Mouse (Mus musculus) lung, postnatal 10 days (tissue): ENCODE measurements around the gene Tmem50a.

Experiments
- DNase-seq: peaks from one replicate; pipeline ENCODE4 v3.0.0; 2021

Gene Tmem50a

GRCm38 (mm10) chr4:134914864-134915209 is at the start of gene Tmem50a:
Tmem50a (minus strand) TSS chr4:134915024.
- peak; percentile 97 for DNase-seq

GRCm38 (mm10) chr4:134963021-134963776 is 48.4 kb upstream of the Tmem50a start:
- DNase-seq: peak; percentile 35

DNA sequence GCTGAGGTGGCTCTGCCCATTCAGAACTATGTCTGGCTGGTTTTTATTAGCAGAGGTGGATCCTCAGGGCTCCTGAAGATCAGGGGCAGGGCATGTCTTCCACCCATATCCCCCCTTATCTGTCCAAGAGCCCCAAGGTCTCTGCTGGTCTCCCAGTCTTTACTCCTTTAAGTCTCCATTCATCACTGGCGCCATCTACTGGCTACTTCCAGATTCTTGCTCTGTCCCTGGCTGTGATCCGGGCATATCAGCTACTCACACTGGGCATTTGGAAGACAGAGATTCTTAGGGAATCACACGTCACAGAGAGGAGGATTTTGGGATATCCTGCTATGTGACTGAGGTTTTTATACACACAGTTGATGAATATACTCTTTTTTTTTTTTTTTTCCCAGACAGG is 41.5 kb upstream of the Tmem50a start:
- peak; percentile 86 for DNase-seq

DNA sequence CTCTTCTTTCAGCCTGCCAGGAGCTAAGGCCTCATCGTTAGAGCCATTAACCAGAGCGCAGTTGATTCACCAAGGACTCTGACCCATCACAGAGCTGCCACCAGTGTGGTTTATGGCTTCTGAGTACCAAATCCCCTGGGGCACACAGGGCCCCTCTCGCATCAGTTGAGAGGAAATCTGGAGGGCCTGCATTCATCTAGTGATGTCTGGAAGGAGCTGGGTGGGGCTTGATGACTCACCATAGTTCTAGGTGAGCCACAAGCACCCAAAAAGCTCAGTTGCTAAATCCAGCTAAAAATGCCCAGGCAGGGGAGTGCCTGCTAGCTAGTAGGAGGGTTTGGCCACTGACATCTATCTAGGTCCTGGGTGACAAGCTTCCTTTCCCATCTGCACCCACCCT is 41.0 kb upstream of the Tmem50a start:
- DNase-seq: no peak

DNA sequence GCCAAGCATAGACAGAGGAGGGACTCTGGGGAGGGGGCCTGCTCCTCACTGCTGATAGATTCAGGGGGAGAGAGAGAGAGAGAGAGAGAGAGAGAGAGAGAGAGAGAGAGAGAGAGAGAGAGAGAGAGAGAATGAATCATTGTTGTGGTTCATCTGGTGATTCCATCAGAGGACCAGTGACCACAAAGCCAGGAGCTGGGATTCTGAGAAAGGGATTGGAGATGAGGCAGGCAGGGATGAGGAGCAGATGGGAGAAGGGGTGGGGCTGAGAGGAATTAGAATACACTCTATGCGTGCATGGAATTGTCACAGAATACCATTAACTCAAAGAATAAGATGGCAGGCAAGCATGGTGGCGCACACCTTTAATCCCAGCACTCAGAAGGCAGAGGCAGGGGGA is 40.4 kb upstream of the Tmem50a start:
- no peak for DNase-seq

- peak; percentile 25 for DNase-seq
Observed at GRCm38 (mm10) chr4:134954461-134954860, 39.6 kb upstream of the Tmem50a start.

- peak; percentile 58 for DNase-seq
Observed at GRCm38 (mm10) chr4:134950518-134951091, 35.8 kb upstream of the Tmem50a start.

DNA sequence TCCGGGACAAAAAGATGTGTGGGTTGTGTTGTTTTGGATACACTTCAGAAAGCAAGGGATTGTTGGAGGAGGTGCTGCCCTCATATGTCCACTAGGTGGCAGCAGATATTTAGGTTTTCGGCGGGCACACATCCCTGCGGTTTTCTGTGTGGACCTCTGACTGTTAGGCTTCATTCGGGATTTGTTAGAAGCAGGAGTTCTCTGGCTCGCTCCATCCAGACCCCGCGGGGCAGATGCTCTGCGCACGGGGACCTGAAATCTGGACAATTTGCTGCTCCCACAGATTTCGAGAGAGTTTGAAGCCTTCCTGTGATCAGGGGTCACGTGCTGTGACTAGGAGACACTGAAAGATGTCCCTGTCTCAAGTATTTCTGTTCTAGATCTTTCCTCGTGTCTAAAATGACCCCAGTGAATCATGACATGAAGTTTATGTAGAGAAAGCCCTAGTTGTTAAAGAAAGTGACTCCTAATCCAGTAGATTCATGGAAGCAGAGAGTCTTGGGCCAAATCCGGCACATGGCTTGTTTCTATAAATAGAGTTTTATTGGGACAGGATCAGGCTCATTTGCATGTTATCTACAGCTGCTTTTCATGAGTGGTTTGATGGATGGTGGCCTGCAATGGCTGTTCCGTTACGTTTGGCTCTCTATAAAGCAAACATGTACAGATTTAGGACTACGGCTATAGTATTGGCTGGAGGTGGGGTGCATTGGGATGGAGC is 31.4 kb upstream of the Tmem50a start:
- DNase-seq: peak; percentile 80

GRCm38 (mm10) chr4:134943758-134944538 is 29.1 kb upstream of the Tmem50a start:
- DNase-seq: peak; percentile 59

DNA sequence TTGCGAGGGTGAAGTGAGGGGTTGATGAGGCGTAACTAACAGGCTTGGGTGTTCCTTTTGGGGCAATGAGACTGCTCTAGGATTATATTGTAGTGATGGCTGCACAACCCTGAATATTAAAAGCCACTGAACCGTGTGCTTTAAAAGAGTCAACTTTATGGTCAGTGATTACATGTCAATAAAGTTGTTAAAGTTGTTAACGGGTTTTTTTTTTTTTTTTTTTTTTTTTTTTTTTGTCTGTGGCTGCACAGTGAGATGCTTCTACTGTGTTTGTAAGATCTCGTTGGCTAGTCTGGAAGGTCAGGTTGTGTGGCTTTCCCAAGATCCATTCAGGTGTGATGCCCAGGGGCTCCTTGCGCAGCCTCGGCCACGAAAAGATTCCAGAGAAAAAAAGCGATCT is 25.1 kb upstream of the Tmem50a start:
- DNase-seq: no peak

- DNase-seq: peak; percentile 62
Observed at GRCm38 (mm10) chr4:134937240-134938176, 22.7 kb upstream of the Tmem50a start.

DNA sequence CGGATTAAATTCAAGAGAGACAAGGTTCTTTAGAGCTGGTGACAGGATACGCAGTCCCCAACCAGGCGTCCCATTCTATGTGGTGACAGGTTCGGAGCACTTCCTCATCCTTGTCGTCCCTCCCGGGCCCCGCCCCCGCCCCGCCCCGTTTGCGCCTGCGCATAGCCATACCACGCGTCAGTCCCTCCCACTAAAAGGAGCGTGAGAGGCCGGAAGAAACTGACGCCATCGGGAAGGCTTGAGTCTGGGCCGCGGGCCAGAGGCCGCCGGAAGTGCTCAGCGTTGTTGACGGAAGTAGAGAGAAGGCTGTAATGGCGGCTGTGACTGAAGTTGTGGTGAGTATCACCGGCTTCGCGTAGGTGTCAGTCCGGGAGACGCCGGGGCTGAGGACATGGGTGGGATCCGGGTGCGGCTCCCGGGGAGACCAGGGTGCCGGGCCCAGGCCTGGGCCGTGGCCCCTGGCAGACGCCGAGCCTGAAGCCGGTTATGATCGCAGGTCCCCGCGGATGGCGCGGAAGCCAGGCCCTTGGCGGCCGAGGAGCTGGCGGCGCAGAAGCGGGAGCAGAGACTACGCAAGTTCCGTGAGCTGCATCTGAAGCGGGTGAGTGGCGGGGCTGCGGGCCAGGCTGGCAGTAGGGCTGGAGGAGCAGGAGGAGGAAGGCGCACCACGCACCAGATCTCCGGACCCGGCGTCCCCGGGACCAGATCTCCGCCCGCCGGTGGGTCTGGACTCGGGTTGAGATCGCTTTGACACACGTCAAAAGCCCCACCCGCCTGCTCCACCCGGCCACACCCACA is 16.1 kb upstream of the Tmem50a start, which contains the start of gene Syf2:
Gene Syf2 (plus strand): TSS at position 215 of the 798 bp plus-strand sequence.
- DNase-seq: peak; percentile 97

DNA sequence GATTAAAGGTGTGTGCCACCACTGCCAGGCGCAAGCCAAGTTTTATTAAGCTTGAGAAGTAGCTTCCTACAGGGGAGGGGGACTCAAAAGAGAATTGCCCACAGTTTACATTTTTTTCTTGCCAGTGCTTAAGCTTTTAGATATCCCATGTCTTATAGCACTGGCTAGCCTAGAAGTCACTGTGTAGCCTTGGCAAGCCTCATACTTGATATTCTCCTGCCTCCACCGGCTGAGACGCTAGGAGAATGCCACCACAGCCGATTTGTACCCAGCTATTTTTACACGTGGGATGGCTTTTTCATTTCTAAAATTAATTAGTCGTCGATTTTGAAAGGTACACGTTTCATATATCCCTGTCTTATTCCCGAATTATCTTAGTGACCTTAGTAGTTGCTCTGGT is 15.4 kb upstream of the Tmem50a start:
- DNase-seq: no peak

DNA sequence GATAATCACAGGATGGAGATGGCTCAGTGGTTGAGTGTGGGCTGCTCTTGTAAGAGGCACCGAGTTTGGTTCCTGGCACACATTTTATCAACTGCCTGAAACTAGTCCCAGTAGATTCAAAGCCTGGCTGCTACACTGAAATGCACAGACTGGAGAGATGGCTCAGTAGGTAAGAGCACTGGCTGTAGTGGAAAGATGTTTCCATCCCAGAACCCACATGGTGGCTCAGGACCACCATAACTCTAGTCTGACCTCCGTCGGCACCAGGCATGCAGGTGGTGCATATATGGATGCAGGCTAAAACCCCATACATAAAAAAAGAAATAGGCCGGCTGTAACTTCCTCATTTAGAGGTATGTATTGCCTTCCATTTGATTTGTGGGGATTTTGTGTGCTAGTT is 14.7 kb upstream of the Tmem50a start:
- no peak for DNase-seq

GRCm38 (mm10) chr4:134928464-134928836 is 13.6 kb upstream of the Tmem50a start:
- no peak for DNase-seq

DNA sequence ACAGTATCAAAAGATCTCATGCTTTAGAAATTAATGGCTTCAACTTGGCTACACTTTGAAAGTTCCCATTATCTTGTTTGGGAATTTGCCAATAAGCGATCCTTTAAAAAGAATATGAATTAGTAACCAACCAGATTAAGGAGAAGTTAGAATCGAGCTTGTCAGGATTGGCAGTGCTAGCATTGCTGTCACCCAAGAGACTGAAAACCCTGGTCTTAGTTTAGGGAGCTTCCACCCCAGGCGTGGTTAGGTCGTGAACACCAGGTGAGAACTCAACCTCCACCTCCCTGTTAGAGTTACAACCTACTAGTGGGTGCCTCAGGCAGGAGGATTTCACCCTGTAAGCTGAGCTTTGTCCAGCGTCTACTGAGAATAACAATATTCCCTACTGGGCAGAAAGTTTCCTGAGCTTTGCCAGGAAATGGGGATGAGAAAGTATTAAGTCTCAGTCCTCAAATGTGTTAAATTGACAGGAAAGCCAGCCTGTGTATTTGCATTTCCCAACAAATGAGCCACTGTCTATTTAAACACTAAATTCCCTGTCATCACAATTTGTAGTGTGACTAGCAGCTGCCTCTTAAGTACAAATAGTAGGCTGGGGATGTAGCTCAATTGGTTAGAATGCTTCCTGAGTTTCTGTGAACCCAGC is 13.1 kb upstream of the Tmem50a start:
- no peak for DNase-seq

GRCm38 (mm10) chr4:134925206-134925605 is 10.4 kb upstream of the Tmem50a start:
- DNase-seq: no peak

GRCm38 (mm10) chr4:134924019-134924741 is 9.4 kb upstream of the Tmem50a start:
- peak; percentile 83 for DNase-seq

DNA sequence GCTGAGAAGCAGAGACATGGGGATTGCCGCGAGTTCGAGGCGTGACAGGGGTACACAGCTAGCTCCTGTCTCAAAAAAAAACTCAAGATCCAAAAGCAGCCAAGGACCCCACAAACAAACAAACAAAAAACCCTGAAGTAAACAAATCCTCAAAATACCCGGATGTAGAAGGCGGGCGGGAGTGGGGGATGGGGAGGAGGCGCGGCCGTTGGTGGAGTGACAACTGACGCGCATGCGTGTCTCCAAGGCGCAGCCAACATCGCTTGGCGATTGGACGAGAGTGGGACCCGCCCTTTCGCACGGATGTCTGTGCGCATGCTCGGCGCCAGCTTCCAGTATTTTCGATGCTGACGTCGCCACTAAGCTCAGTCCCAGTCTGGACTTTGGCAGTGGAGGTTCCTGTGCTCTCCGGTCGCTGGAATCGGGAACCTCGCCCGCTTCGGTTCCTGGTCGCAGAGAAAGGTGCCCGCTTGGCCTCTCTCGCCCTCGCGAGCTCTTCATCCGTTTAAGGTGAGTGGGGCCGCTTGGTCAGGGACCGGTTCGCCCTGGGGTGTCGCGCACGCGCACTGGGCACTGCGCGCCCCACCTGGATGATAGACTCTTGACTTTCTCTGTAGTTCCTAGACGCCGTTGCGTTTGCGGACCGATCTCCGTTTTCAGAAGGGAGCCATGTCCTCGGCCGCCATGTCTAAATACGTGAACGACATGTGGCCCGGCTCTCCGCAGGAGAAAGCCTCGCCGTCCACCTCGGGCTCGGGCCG is 8.6 kb upstream of the Tmem50a start, which contains the start of gene Rsrp1:
Gene Rsrp1 (plus strand): TSS at position 335 of the 761 bp plus-strand sequence.
- peak; percentile 99 for DNase-seq
